Mouse (Mus musculus) ovary, adult 18-20 months (tissue): Measurements from ENCODE around the gene Hsf2.
"Not testable (repeated sequence)": the region's sequence is repeated elsewhere in the genome, so short reads cannot be mapped to it uniquely, and the experiment has no call there.

Experiments
- DNase-seq: peaks from one replicate; pipeline ENCODE4 v3.0.0; 2022; ENCODE audit warnings: low spot score, mixed read lengths

Hsf2 gene

GRCm38 (mm10) chr10:57532218-57533101, 46.3 kb downstream of the Hsf2 start, which contains the start of gene Serinc1:
Gene Serinc1, minus strand, starts transcription at chr10:57532530.
- peak; percentile 88 for DNase-seq

- not testable (repeated sequence) for DNase-seq
Measured at GRCm38 (mm10) chr10:57543890-57544289, 57.7 kb downstream of the Hsf2 start.

- DNase-seq: no peak
Measured at GRCm38 (mm10) chr10:57549631-57550030, 63.4 kb downstream of the Hsf2 start.

GRCm38 (mm10) chr10:57553719-57554118, 67.5 kb downstream of the Hsf2 start:
- no peak for DNase-seq

- no peak for DNase-seq
Measured at GRCm38 (mm10) chr10:57557597-57557996, 71.4 kb downstream of the Hsf2 start.
